Mouse (Mus musculus): Measurements from ENCODE around the gene Tmem150b. TPM values are rescaled to one million over a fixed set of nuclear protein-coding genes. Genes with fewer than 3 reads are reported as not detected.

The Tmem150b gene
- total RNA-seq, 2 experiments from 2014 or later = not detected

DNA sequence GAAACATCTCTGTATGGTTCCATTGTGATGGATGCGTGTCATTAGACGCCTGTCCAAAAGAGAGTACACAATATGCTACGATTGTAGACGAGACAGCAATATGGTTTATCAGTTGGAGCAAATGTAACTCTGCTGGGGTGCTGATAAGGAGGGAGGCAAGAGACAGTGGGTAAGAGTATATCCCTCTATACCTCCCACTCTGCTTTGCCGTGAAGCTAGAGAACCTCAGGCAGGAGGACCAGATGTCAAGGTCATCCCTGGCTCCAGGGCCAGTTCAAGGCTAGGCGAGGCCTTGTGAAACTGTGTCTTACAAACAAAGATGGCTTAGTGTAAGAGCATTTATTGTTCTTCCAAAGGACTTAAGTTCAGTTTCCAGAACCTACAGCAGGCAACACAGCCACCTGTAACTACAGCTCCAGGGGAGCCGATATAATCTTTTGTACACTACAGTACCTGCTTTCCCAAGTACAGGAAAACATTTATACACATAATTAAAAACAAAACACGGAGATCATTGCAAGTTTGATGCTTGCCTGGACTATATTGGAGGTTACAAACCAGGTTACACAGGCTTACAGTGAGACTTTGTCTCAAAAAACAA is 54.3 kb downstream of the Tmem150b start:
- DNase-seq (ENCODE audit: low spot score in 2 of 2) = no peak
- intact Hi-C loops (cut with DNase I) = no loop called here

- no peak for DNase-seq (ENCODE audit: low spot score in 2 of 2)
- intact Hi-C loops (cut with DNase I) = no loop called here
These were observed 55.9 kb downstream of the Tmem150b start for GRCm38 (mm10) chr7:4669156-4669555.

- intact Hi-C loops (cut with DNase I) = no loop called here
- no peak for DNase-seq (ENCODE audit: low spot score in 2 of 2)
These were observed 56.5 kb downstream of the Tmem150b start for GRCm38 (mm10) chr7:4668506-4668905.

DNA sequence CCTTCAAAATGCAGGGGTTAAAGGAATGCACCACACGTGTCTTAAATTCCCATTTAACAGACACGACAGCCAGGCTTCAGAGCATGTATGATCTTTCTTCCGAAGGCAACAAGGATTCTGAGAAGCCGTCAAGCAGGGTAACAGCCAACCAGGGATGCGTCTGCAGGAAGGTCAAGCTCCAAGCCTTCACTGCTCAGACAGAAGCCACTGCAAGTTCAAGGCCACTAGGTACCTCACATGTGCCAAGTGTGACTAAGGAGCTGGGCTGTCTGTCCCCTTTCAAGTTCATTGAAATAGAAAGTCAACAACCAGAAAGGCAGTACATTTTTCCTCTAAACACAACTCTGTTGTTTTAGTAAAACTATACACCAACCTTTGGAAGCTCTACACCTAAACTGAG is 58.2 kb downstream of the Tmem150b start:
- no peak for DNase-seq (ENCODE audit: low spot score in 2 of 2)
- intact Hi-C loops (cut with DNase I) = no loop called here

DNA sequence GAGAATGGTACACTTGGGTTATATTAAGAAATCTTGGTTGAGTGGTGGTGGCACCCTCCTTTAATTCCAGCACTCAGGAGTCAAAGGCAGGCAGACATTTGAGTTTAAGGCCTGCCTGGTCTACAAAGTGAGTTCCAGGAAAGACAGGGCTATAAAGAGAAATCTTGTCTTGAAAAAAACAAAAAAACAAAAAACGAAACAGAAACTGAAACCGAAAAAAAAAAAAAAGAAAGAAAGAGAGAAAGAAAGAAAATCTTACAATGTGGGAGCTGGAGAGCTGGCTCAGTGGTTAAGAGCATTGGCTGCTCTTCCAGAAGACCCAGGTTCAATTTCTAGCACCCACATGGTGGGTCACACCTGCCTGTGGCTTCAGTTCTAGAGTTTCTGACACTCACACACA is 61.3 kb downstream of the Tmem150b start:
- intact Hi-C loops (cut with DNase I) = no loop called here
- DNase-seq (ENCODE audit: low spot score in 2 of 2) = no peak

DNA sequence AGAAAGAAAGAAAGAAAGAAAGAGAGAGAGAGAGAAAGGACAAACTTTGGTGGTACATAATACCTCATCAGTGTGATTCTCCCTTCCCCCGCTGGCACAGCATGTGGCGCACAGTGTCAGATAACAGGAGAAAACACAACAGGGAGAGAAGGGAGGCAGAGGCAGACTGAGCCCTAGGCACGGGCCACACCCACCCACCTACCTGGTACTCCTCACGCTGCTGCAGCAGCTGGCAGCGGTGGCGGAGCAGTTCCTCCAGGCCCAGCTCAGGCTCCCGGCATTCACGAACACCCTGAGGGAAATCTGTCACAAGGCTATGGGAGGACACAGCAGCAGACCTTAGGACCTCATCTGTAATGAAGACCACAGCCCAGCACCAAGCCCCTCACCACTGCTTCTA is 61.9 kb downstream of the Tmem150b start:
- intact Hi-C loops (cut with DNase I) = no loop called here
- DNase-seq (ENCODE audit: low spot score in 2 of 2) = no peak

GRCm38 (mm10) chr7:4659911-4660443 is 65.1 kb downstream of the Tmem150b start:
- DNase-seq (ENCODE audit: low spot score in 2 of 2) = no peak
- intact Hi-C loops (cut with DNase I) = loop anchor here (2.0 kb wide), 1 partner anchor 31 kb away; the partner anchor contains the start of gene Brsk1

DNA sequence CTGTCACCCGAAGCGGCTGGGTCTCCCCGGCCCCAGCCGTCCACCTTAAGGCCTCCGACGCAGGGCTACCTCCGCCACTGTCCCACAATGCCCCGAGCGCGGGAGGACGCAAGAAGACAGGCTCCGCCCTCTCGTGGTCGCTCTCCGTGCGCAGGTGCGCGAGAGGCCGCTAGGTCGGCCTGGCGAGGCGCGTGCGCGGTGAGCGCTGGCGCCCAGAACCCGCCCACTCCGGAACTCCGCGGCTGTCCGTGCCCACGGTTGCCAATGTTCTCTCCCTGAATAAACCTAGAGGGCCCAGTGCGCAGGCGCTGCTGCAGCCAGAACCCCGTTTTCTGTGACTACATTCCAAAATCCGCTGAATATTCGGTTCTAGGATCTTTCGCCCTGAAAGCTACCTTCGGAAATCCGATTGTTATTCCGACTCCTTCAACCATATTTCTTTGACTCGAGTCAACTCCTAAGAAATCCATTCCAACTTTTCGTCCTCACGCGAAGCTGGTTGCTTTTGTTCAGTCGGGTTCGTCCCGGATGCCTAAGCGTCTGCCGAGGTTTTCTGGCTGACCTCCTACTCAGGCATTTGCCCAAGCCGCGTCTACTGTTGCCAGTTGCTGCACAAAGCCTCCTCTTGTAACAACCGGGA is 66.0 kb downstream of the Tmem150b start, which contains the start of gene Ppp6r1:
Ppp6r1 (minus strand) TSS at position 108 of the 640 bp plus-strand sequence.
- peak; percentile 97 to 99 for DNase-seq (ENCODE audit: low spot score in 2 of 2)
- intact Hi-C loops (cut with DNase I) = loop anchor here (2.0 kb wide), 1 partner anchor 32 kb away; the partner anchor contains the start of gene Brsk1

DNA sequence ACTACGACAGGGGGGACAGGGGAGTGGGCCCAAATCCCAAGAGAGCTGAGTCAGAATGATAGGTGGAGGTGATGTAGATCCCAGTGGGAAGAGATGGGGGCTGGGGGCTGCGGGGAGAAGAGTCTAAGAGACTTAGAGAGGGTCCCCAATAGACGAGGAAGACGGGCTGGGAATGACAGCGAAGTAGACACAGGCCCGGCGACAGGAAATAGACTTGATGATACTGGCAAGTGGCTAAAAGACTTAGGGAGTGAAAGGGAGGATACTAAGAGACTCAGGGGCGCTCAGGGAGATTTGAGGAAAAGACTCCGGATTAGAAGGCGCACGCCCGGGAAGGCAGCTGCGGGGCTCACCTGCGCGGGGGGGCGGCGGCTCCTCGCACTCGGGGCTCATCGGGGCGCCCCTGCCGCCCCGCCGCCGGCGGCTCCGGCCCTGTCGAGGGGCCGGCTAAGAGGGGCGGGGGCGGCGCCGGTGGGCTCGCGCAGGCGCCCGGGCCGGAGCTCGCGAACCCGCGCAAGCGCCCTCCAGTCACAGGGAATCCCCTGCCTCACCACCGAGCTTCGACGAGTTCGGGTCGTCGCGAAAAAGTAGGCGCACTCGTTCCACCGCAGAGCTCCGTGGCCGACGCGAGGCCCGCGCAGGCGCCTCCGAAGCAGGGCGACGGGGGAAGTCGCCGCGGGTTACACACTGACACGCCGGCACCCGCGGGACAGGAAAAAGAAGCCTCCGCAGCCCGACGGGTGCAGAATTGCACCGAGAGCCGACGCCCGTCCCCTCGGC is 66.7 kb downstream of the Tmem150b start:
- no peak for DNase-seq (ENCODE audit: low spot score in 2 of 2)
- intact Hi-C loops (cut with DNase I) = loop anchor here (2.0 kb wide), 1 partner anchor 32 kb away; the partner anchor contains the start of gene Brsk1

DNA sequence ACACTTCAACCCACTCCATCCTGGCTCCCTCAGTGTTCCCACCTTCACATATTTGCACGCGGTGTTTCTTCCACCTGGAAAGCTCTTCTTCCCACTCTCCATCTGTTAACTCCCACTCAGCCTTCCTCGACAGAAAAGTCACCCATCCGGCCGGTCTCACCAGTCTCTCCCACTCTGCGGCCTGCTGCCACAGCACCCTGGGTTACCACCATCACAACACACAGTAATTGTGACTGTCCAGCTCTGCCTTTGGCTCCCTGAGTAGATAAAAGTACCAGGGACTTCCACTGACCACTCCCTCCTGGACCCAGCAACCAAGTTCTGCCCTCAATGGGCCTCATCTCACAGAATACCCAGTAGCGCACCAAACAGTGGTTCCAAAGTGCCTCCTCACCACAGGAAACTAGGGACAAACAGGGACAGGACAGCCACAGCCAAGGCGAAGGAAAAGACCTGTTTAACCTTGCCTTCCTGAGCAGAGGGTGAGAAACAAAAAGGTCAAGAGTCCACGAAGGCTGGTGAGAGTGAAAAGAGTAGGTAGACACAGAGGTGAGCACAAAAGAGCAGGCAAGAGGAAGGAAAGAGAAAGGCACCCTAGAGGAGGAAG is 67.4 kb downstream of the Tmem150b start:
- intact Hi-C loops (cut with DNase I) = loop anchor here (2.0 kb wide), 1 partner anchor 33 kb away; the partner anchor contains the start of gene Brsk1

More for the DNA sequence above, 67.4 kb downstream of the Tmem150b start:
- peak; percentile 61 to 62 for DNase-seq (ENCODE audit: low spot score in 2 of 2)

Other genes with a start within 250 kb of the Tmem150b start
- gene Ppp1r12c, start 223.6 kb downstream of the Tmem150b start, total RNA-seq (2021) = 100 to 1,000 TPM; 142 to 168 TPM
- 1 to 10 TPM; 5.9 to 9.4 TPM for gene Tnnt1, start 208.9 kb downstream of the Tmem150b start, total RNA-seq (2021)
- under 1 TPM in 1 of 2 experiments, not detected in 1; 0.52 TPM for gene Tnni3, start 201.0 kb downstream of the Tmem150b start, total RNA-seq (2021)
- under 1 TPM; 0.27 to 0.34 TPM for gene Dnaaf3, start 192.8 kb downstream of the Tmem150b start, total RNA-seq (2021)
- 100 to 1,000 TPM; 263 to 298 TPM for gene Syt5, start 177.7 kb downstream of the Tmem150b start, total RNA-seq (2021)
- under 1 TPM; 0.84 to 0.95 TPM for gene Ptprh, start 121.2 kb downstream of the Tmem150b start, total RNA-seq (2021)
- 10 to 100 TPM; 10.0 to 16.8 TPM for gene Tmem86b, start 93.8 kb downstream of the Tmem150b start, total RNA-seq (2021)
- 100 to 1,000 TPM; 138 to 145 TPM for gene Ppp6r1, start 66.2 kb downstream of the Tmem150b start, total RNA-seq (2021)
- 100 to 1,000 TPM; 100 to 106 TPM for gene Hspbp1, start 40.2 kb downstream of the Tmem150b start, total RNA-seq (2021)
- 100 to 1,000 TPM; 398 to 475 TPM for gene Brsk1, start 34.6 kb downstream of the Tmem150b start, total RNA-seq (2021)
- 10 to 100 TPM; 18.9 to 35.8 TPM for gene Kmt5c, start 14.9 kb upstream of the Tmem150b start, total RNA-seq (2021)
- gene Cox6b2, start 27.8 kb upstream of the Tmem150b start, total RNA-seq (2021) = 1 to 10 TPM; 4.8 to 5.5 TPM
- not detected for gene Fam71e2, start 46.1 kb upstream of the Tmem150b start, total RNA-seq (2021)
- gene Il11, start 57.6 kb upstream of the Tmem150b start, total RNA-seq (2021) = under 1 TPM; 0.43 to 0.59 TPM
- not detected for gene Tmem190, start 57.7 kb upstream of the Tmem150b start, total RNA-seq (2021)
- 1 to 10 TPM; 2.7 to 3.7 TPM for gene Tmem238, start 64.4 kb upstream of the Tmem150b start, total RNA-seq (2021)
- 100 to 1,000 TPM; 416 to 455 TPM for gene Rpl28, start 67.6 kb upstream of the Tmem150b start, total RNA-seq (2021)
- 100 to 1,000 TPM in 1 of 2 experiments, 10 to 100 TPM in 1; 98.6 to 117 TPM for gene Ube2s, start 87.3 kb upstream of the Tmem150b start, total RNA-seq (2021)
- gene Shisa7, start 119.4 kb upstream of the Tmem150b start, total RNA-seq (2021) = 100 to 1,000 TPM in 1 of 2 experiments, 10 to 100 TPM in 1; 95.1 to 151 TPM
- 1 to 10 TPM; 6.0 to 8.6 TPM for gene Isoc2b, start 145.0 kb upstream of the Tmem150b start, total RNA-seq (2021)
- gene Isoc2a, start 151.9 kb upstream of the Tmem150b start, total RNA-seq (2021) = 10 to 100 TPM; 10.3 to 13.5 TPM
- gene Gm36210, start 181.3 kb upstream of the Tmem150b start, total RNA-seq (2021) = under 1 TPM in 1 of 2 experiments, not detected in 1; 0.32 TPM
- gene Zfp628, start 190.0 kb upstream of the Tmem150b start, total RNA-seq (2021) = 10 to 100 TPM; 14.0 to 17.0 TPM
- 100 to 1,000 TPM; 103 to 106 TPM for gene Nat14, start 196.8 kb upstream of the Tmem150b start, total RNA-seq (2021)
- gene Ssc5d, start 200.5 kb upstream of the Tmem150b start, total RNA-seq (2021) = 1 to 10 TPM in 1 of 2 experiments, under 1 TPM in 1; 0.84 to 3.6 TPM
- gene Sbk2, start 239.2 kb upstream of the Tmem150b start, total RNA-seq (2021) = under 1 TPM in 1 of 2 experiments, not detected in 1; 0.15 TPM
- gene Sbk3, start 245.9 kb upstream of the Tmem150b start, total RNA-seq (2021) = under 1 TPM; 0.44 to 0.86 TPM